Mouse (Mus musculus): ENCODE data around the gene C8b.

DNA sequence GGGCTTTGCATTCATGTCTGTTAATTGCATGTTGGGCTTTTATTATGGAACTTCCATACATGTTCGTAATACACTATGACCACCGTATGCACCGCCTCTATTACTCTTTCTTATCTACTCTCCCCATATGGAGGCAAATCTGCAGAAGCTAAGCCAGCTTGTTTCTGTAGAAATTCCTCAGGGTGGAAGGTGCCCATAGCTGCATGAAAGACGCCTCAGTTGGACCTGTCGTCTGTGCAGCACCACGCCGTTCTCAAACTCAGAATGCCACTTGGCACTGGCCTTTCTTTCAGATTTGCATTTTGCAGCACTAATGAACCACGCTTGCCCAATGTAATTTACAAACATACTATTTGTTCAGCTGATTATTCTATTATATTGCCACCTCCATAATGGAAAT lies 3.5 kb downstream of the C8b start:
- TF ChIP-seq CTCF (IDR thresholded peaks at IDR 0.05; ENCODE audit: extremely low read depth, insufficient read depth, low read length), result no peak
- TF ChIP-seq POLR2A (IDR thresholded peaks at IDR 0.05; ENCODE audit: extremely low read depth, insufficient read depth, low read length), result no peak
